In genomic region chr2:80413124-80413523, GRCm38 (mm10) we compare ENCODE assay signal across 16 mouse cellular contexts. TPM values are rescaled to one million over a fixed set of nuclear protein-coding genes. Genes with fewer than 3 reads are reported as not detected.
A peak's percentile ranks its signal among the peaks of the same experiment; 100 is the strongest.
DNase-seq lines count a peak whose midpoint lies in the region; ATAC-seq and TF ChIP-seq lines count a peak whose summit lies in the region.
"Had no signal": no experiment of that assay in that cellular context is flagged by ENCODE, and none has a peak within 500 bp of the region (broad histone marks: within the 10 kb centered on the region; RNA-seq: fewer than 3 reads in every experiment).

No protein-coding gene starts in this region.

- no peak overlapping the region for H3K9ac ChIP-seq in kidney, embryonic 16.5 days (replicated peaks; ENCODE audit: low read length)
- no peak overlapping the region for H3K9ac ChIP-seq in limb, embryonic 13.5 days
- H3K9ac ChIP-seq: heart, embryonic 13.5 days; liver, embryonic 14.5 days had no signal

- H3K36me3 ChIP-seq in kidney, embryonic 16.5 days (ENCODE audit: insufficient read depth, low read length) = no peaks in the 10 kb centered on the region
- no peaks in the 10 kb centered on the region for H3K36me3 ChIP-seq in limb, embryonic 13.5 days
- H3K36me3 ChIP-seq: heart, embryonic 13.5 days had no signal

- H3K4me2 ChIP-seq in kidney, embryonic 16.5 days (replicated peaks; ENCODE audit: low read depth, low read length) = 0 out of 2 replicates have a peak overlapping the region, but pooled peaks have one; percentile 4
- peak overlapping the region; percentile 37 for H3K4me2 ChIP-seq in limb, embryonic 13.5 days (replicated peaks)
- H3K4me2 ChIP-seq: heart, embryonic 13.5 days had no signal

- DNase-seq in kidney, postnatal 10 days = no peak
- DNase-seq in R1 (ENCODE audit: low read depth, low spot score) = peak; percentile 48
- DNase-seq in frontal cortex, postnatal 14 days (ENCODE audit: low spot score in 2 of 2) = no peak
- DNase-seq in spleen, postnatal 4 days (ENCODE audit: low spot score in 2 of 2) = no peak
- DNase-seq: adrenal gland, postnatal 10 days; cerebellum, postnatal 10 days; kidney, postnatal 36 days; layer of hippocampus, postnatal 36 days; lung, postnatal 4 days had no signal

- H3K27me3 ChIP-seq in kidney, embryonic 16.5 days (ENCODE audit: insufficient read depth, low read length) = no peaks in the 10 kb centered on the region
- H3K27me3 ChIP-seq in limb, embryonic 13.5 days = peaks cover 2% of the 10 kb centered on the region; the same call in 1 of the 2 replicates
- H3K27me3 ChIP-seq: heart, embryonic 13.5 days had no signal

- no peak for TF ChIP-seq POLR2A in cortical plate, adult 2 months (IDR thresholded peaks at IDR 0.05; ENCODE audit: extremely low read depth, insufficient read depth, low read length)

- no peak overlapping the region for H3K4me3 ChIP-seq in kidney, embryonic 16.5 days (ENCODE audit: low read length)
- 0 out of 2 replicates have a peak overlapping the region, but pooled peaks have one; percentile 15 for H3K4me3 ChIP-seq in cortical plate, adult 2 months (ENCODE audit: insufficient read depth, low read length)
- no peak overlapping the region; the same call in 1 of the 2 replicates for H3K4me3 ChIP-seq in limb, embryonic 13.5 days
- H3K4me3 ChIP-seq: erythroblast, embryonic 14.5 days; heart, embryonic 13.5 days had no signal

- no peaks in the 10 kb centered on the region for H3K9me3 ChIP-seq in kidney, embryonic 16.5 days (ENCODE audit: low read length)
- no peaks in the 10 kb centered on the region for H3K9me3 ChIP-seq in limb, embryonic 13.5 days
- H3K9me3 ChIP-seq: heart, embryonic 13.5 days had no signal

- 0 out of 2 replicates have a peak, but pooled peaks have one; percentile 24 for ATAC-seq in kidney, embryonic 16.5 days (ENCODE audit: low FRiP score, low TSS enrichment)
- no peak for ATAC-seq in limb, embryonic 13.5 days (ENCODE audit: low FRiP score, low read depth)
- ATAC-seq: inflammation-experienced regulatory T-cells, adult 6 months had no signal

- peaks cover 11% of the 10 kb centered on the region for H3K4me1 ChIP-seq in kidney, embryonic 16.5 days (ENCODE audit: insufficient read depth, low read length)
- no peaks in the 10 kb centered on the region; the same call in 1 of the 2 replicates for H3K4me1 ChIP-seq in cortical plate, adult 2 months (ENCODE audit: control insufficient read depth, insufficient read depth, low read length)
- H3K4me1 ChIP-seq in limb, embryonic 13.5 days = peaks cover 35% of the 10 kb centered on the region

- WGBS in kidney, embryonic 16.5 days = 65% methylated on average over 18 of the region's 18 CpGs
- WGBS in limb, embryonic 13.5 days = 64% methylated on average over 18 of the region's 18 CpGs

- TF ChIP-seq CTCF in cortical plate, adult 2 months (IDR thresholded peaks at IDR 0.05; ENCODE audit: extremely low read depth, insufficient read depth, low read length) = no peak

- no peak overlapping the region for H3K27ac ChIP-seq in kidney, embryonic 16.5 days (ENCODE audit: low read length)
- H3K27ac ChIP-seq in cortical plate, adult 2 months (ENCODE audit: insufficient read depth, low read length) = no peak overlapping the region
- H3K27ac ChIP-seq in limb, embryonic 13.5 days = no peak overlapping the region
- H3K27ac ChIP-seq: heart, embryonic 13.5 days; liver, embryonic 14.5 days had no signal

RNA-seq across cellular contexts. Expression of gene Frzb, which starts 34.3 kb away (rescaled TPM):
- polyA plus RNA-seq in kidney, embryonic 16.5 days (2015; fragmentation: Nextera tagmentation; extraction: Ambion mirVana) = 24.7 and 26.8 TPM in 2 replicates
- 13.3 and 14.3 TPM in 2 replicates for polyA plus RNA-seq in cortical plate, adult 2 months (2012; rRNA removed)
- polyA plus RNA-seq in limb, embryonic 13.5 days (2015; fragmentation: Nextera tagmentation; extraction: Ambion mirVana) = 19.5 and 25.2 TPM in 2 replicates
- polyA plus RNA-seq: erythroblast, embryonic 14.5 days; inflammation-experienced regulatory T-cells, adult 6 months had no signal
